Comparison of ENCODE assay signal across 9 mouse cellular contexts in the genomic region with DNA sequence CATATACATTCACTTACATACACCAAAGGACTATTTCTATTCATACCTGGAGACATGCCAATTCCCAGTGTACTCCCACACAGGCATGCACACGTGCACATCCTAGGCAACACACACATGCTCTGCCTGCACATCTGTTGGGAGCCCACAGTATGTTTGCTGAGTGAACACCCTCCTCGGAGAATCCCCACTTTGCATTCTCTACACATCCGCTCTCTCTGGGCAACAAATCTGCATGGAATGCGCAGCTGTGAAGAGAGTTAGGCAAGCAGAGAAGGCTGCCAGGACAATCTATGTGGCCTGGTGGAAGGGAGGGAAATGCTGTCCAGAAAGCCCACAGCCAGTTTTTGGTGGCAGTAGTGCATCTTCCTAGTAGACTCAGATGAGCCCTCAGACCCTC.
A peak's percentile ranks its signal among the peaks of the same experiment; 100 is the strongest.
DNase-seq lines count a peak whose midpoint lies in the region; ATAC-seq lines count a peak whose summit lies in the region.
"Had no signal": no experiment of that assay in that cellular context is flagged by ENCODE, and none has a peak within 500 bp of the region (broad histone marks: within the 10 kb centered on the region; RNA-seq: fewer than 3 reads in every experiment).

No protein-coding gene starts in this region.

- no peak overlapping the region for H3K9ac ChIP-seq in forebrain, embryonic 14.5 days (ENCODE audit: low read length)
- H3K9ac ChIP-seq in lung, embryonic 15.5 days = no peak overlapping the region
- no peak overlapping the region for H3K9ac ChIP-seq in heart, embryonic 15.5 days
- no peak overlapping the region; the same call in 1 of the 2 replicates for H3K9ac ChIP-seq in midbrain, embryonic 14.5 days (replicated peaks; ENCODE audit: low read length)

- no peaks in the 10 kb centered on the region; the same call in 1 of the 2 replicates for H3K4me1 ChIP-seq in forebrain, embryonic 14.5 days (ENCODE audit: control insufficient read depth, insufficient read depth, low read length)
- no peaks in the 10 kb centered on the region for H3K4me1 ChIP-seq in forebrain, embryonic 10.5 days
- H3K4me1 ChIP-seq in lung, embryonic 15.5 days = peaks cover 8% of the 10 kb centered on the region; the same call in 1 of the 2 replicates
- H3K4me1 ChIP-seq in heart, embryonic 15.5 days (replicated peaks) = peaks cover 28% of the 10 kb centered on the region
- peaks cover 13% of the 10 kb centered on the region for H3K4me1 ChIP-seq in midbrain, embryonic 14.5 days (ENCODE audit: control insufficient read depth, insufficient read depth, low read length)

- H3K9me3 ChIP-seq in forebrain, embryonic 14.5 days (replicated peaks; ENCODE audit: control insufficient read depth, low read length) = no peaks in the 10 kb centered on the region
- H3K9me3 ChIP-seq in forebrain, embryonic 10.5 days = no peaks in the 10 kb centered on the region
- no peaks in the 10 kb centered on the region for H3K9me3 ChIP-seq in lung, embryonic 15.5 days
- no peaks in the 10 kb centered on the region for H3K9me3 ChIP-seq in heart, embryonic 15.5 days (replicated peaks)
- no peaks in the 10 kb centered on the region for H3K9me3 ChIP-seq in midbrain, embryonic 14.5 days (ENCODE audit: control insufficient read depth, low read length)

- H3K4me3 ChIP-seq in forebrain, embryonic 14.5 days (ENCODE audit: low read depth, low read length) = no peak overlapping the region
- H3K4me3 ChIP-seq in forebrain, embryonic 10.5 days = no peak overlapping the region
- H3K4me3 ChIP-seq in lung, embryonic 15.5 days = no peak overlapping the region
- no peak overlapping the region for H3K4me3 ChIP-seq in heart, embryonic 15.5 days
- no peak overlapping the region for H3K4me3 ChIP-seq in midbrain, embryonic 14.5 days (replicated peaks; ENCODE audit: low read depth, low read length)

- WGBS in forebrain, embryonic 14.5 days = 68% methylated on average over 4 of the region's 4 CpGs
- 85% methylated on average over 4 of the region's 4 CpGs for WGBS in forebrain, embryonic 10.5 days
- 44% methylated on average over 4 of the region's 4 CpGs for WGBS in lung, embryonic 15.5 days
- 30% methylated on average over 4 of the region's 4 CpGs for WGBS in heart, embryonic 15.5 days
- WGBS in midbrain, embryonic 14.5 days = 43% methylated on average over 4 of the region's 4 CpGs

- no peaks in the 10 kb centered on the region for H3K27me3 ChIP-seq in forebrain, embryonic 14.5 days (replicated peaks; ENCODE audit: control insufficient read depth, insufficient read depth, low read length)
- no peaks in the 10 kb centered on the region for H3K27me3 ChIP-seq in forebrain, embryonic 10.5 days (ENCODE audit: poor library complexity, severe bottlenecking)
- H3K27me3 ChIP-seq in lung, embryonic 15.5 days = no peaks in the 10 kb centered on the region
- no peaks in the 10 kb centered on the region for H3K27me3 ChIP-seq in heart, embryonic 15.5 days
- no peaks in the 10 kb centered on the region for H3K27me3 ChIP-seq in midbrain, embryonic 14.5 days (ENCODE audit: control insufficient read depth, insufficient read depth, low read length)

- H3K27ac ChIP-seq in forebrain, embryonic 14.5 days (ENCODE audit: low read depth, low read length) = no peak overlapping the region; the same call in 1 of the 2 replicates
- H3K27ac ChIP-seq in forebrain, embryonic 10.5 days = no peak overlapping the region
- no peak overlapping the region for H3K27ac ChIP-seq in lung, embryonic 15.5 days
- H3K27ac ChIP-seq in heart, embryonic 15.5 days = peak overlapping the region; percentile 59
- 0 out of 2 replicates have a peak overlapping the region, but pooled peaks have one; percentile 27 for H3K27ac ChIP-seq in midbrain, embryonic 14.5 days (replicated peaks; ENCODE audit: low read depth, low read length)

- DNase-seq in forebrain, embryonic 14.5 days (ENCODE audit: low spot score) = peak; percentile 65
- no peak for DNase-seq in forebrain, embryonic 10.5 days (ENCODE audit: extremely low spot score, low spot score)
- no peak for DNase-seq in lung, adult 18-20 months
- DNase-seq in midbrain, embryonic 14.5 days = peak; percentile 73
- DNase-seq in T-cell, adult 2 months (ENCODE audit: low spot score) = no peak

- no peaks in the 10 kb centered on the region for H3K36me3 ChIP-seq in forebrain, embryonic 14.5 days (ENCODE audit: control insufficient read depth, insufficient read depth, low read length)
- no peaks in the 10 kb centered on the region for H3K36me3 ChIP-seq in forebrain, embryonic 10.5 days (replicated peaks)
- no peaks in the 10 kb centered on the region for H3K36me3 ChIP-seq in lung, embryonic 15.5 days
- no peaks in the 10 kb centered on the region for H3K36me3 ChIP-seq in heart, embryonic 15.5 days
- no peaks in the 10 kb centered on the region for H3K36me3 ChIP-seq in midbrain, embryonic 14.5 days (ENCODE audit: control insufficient read depth, insufficient read depth, low read length)

- ATAC-seq in forebrain, embryonic 14.5 days = peak; percentile 69
- peak; percentile 37; the same call in 1 of the 2 replicates for ATAC-seq in lung, embryonic 15.5 days (ENCODE audit: borderline replicate concordance, extremely low read depth, low FRiP score, low TSS enrichment)
- no peak; the same call in 1 of the 2 replicates for ATAC-seq in heart, embryonic 15.5 days (replicated peaks; ENCODE audit: insufficient number of reproducible peaks, insufficient read depth, low FRiP score, low read depth)
- ATAC-seq in midbrain, embryonic 14.5 days (ENCODE audit: low FRiP score, low TSS enrichment) = no peak
- no peak for ATAC-seq in granulocyte monocyte progenitor cell, adult 5-6 weeks (replicated peaks; ENCODE audit: poor library complexity, severe bottlenecking)
- ATAC-seq: activated CD4-positive, CD25-positive, alpha-beta regulatory T cell, adult 4 months had no signal

- no peak overlapping the region for H3K4me2 ChIP-seq in forebrain, embryonic 14.5 days (ENCODE audit: low read length)
- H3K4me2 ChIP-seq in lung, embryonic 15.5 days = no peak overlapping the region
- H3K4me2 ChIP-seq in heart, embryonic 15.5 days = peak overlapping the region; percentile 29; the same call in 1 of the 2 replicates
- H3K4me2 ChIP-seq in midbrain, embryonic 14.5 days (ENCODE audit: low read length) = no peak overlapping the region

Comparison
In these comparisons a context has a peak if more than half of its experiments do, and no peak if none do; other contexts are left out.
1. DNase-seq: peak in forebrain, embryonic 14.5 days (single experiment) and midbrain, embryonic 14.5 days (single experiment); none in forebrain, embryonic 10.5 days (single experiment), lung, adult 18-20 months (0 of 2) and T-cell, adult 2 months (single experiment).
2. ATAC-seq: peak in forebrain, embryonic 14.5 days (single experiment) and lung, embryonic 15.5 days (single experiment); none in heart, embryonic 15.5 days (single experiment), midbrain, embryonic 14.5 days (single experiment) and granulocyte monocyte progenitor cell, adult 5-6 weeks (single experiment).
3. H3K27ac ChIP-seq: peak in heart, embryonic 15.5 days (single experiment) and midbrain, embryonic 14.5 days (single experiment); none in forebrain, embryonic 14.5 days (single experiment), forebrain, embryonic 10.5 days (single experiment) and lung, embryonic 15.5 days (single experiment).